Mouse (Mus musculus): Measurements from ENCODE around the gene Dguok. TPM values are rescaled to one million over a fixed set of nuclear protein-coding genes. Genes with fewer than 3 reads are reported as not detected.

Gene Dguok
- polyA plus RNA-seq, 1 experiment from 2014 or later = 68.8 TPM

DNA sequence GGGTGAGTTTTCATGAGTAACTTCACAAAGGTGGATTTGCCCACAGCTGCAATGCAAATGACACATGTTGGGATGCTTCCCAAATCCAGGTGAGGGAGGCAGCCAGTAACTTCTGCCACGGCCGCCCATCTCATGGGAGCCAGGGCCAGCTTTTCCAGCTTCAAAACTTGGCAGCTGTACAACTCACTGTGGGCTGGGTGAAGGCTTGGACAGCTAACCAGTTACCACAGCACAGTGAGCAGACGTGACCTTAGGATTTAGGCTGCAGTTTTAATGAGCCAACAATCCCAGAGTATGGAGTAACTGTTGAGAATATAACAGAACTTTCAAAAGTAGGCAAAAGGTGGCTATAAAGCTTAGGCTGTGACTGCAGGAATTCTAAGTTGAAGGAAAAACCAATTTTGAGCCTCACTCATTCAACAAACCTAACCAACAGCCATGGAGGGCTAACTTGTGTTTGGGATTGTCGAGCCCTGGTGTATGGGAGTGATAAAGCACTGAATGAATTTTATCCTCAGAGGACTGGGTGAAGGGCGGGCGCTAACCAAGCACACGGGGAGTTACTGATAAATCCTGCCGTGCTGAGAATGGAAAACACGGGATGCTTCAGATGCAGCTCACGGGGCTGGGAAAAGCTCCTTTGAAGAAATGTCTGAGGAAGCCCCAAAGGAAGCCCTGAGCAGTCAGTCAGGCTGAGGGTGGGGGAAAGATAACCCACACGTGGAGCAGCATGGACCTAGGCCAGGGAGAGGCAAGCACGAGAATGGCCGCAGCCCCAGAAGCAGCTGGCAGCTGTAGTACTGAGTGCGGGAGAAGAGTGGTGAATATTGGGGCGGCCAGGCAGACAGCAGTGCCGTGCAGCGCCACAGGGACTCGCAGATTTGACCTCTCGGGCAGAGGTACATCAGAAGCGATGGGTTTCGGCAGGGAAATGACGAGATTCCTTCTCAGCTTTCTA, 9.7 kb downstream of the Dguok start:
- Histone ChIP-seq H3K9me3 (no peaks in the 10 kb centered on the region), H3K9ac (no peak overlapping the region), H3K4me3 (replicated peaks) (no peak overlapping the region), H3K4me2 (replicated peaks) (no peak overlapping the region), H3K27ac (no peak overlapping the region), H3K4me1 (replicated peaks) (no peaks in the 10 kb centered on the region), H3K27me3 (replicated peaks) (no peaks in the 10 kb centered on the region), H3K36me3 (peaks cover 5% of the 10 kb centered on the region; the same call in 1 of the 2 replicates)
- 86% methylated on average over 22 of the region's 22 CpGs for WGBS
- ATAC-seq = no peak

DNA sequence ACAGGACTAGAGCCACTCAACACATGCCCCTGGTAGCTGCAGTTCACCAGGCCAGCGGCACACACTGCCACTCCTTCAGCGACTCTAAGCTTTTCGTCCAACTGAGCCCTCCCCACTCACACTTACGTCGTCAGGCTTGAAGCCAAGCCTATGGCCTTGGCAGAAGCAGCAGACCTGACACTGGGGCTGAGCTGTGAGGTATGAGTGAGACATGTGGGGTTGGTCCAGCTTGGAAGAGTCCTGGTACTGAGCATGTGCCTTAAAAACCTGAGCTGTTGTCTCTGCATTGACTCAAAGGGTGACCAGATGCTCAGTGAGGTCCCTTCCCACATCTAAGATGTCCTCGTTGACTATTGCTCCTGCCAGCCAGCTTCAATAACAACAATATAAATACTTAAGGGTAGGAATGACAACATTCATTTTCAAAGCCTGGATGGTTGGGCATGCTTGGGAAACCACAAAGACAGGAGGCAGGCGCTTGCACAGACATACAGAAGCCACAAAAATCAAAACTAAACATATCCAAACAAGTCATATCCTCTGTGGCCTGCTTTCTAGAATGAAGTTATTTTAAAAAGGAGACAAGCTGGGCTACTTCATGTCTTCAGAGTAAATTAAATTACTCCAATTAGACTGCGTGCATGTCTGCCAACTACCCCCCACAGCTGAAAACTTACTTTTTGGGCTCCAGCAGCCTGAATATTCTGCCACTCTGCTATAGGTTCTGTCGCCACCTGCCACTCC, 10.6 kb downstream of the Dguok start:
- Histone ChIP-seq H3K36me3 (peaks cover 5% of the 10 kb centered on the region; the same call in 1 of the 2 replicates), H3K27ac (no peak overlapping the region), H3K9me3 (no peaks in the 10 kb centered on the region), H3K4me1 (replicated peaks) (no peaks in the 10 kb centered on the region), H3K4me2 (replicated peaks) (no peak overlapping the region), H3K9ac (no peak overlapping the region), H3K4me3 (replicated peaks) (no peak overlapping the region), H3K27me3 (replicated peaks) (no peaks in the 10 kb centered on the region)
- no peak for ATAC-seq
- 89% methylated on average over 9 of the region's 9 CpGs for WGBS

DNA sequence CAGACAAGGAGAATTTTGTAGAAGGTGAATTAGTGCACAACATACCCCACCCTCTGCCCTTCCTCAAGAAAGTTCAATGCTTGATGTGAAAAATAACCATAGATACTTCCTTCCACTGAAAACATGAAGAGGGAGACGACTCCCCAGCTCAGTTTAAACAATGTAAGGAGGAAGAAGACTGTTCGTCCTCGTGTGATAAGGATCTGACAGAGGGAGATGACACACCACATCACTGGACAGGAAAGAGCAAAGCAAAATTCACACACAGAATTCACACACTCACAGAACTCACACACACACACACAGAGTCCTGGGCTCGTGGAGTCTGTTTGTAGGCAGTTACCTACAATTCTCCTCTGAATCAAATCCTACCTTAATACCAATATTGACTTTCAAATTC, 16.1 kb downstream of the Dguok start:
- no peaks in the 10 kb centered on the region for H3K4me1 ChIP-seq (replicated peaks)
- H3K9me3 ChIP-seq = no peaks in the 10 kb centered on the region
- no peaks in the 10 kb centered on the region for H3K27me3 ChIP-seq (replicated peaks)
- 49% methylated on average over 4 of the region's 4 CpGs for WGBS
- no peak overlapping the region for H3K27ac ChIP-seq
- ATAC-seq = no peak
- no peak overlapping the region for H3K4me3 ChIP-seq (replicated peaks)
- peaks cover 24% of the 10 kb centered on the region; the same call in 1 of the 2 replicates for H3K36me3 ChIP-seq
- H3K9ac ChIP-seq = no peak overlapping the region
- no peak overlapping the region for H3K4me2 ChIP-seq (replicated peaks)

DNA sequence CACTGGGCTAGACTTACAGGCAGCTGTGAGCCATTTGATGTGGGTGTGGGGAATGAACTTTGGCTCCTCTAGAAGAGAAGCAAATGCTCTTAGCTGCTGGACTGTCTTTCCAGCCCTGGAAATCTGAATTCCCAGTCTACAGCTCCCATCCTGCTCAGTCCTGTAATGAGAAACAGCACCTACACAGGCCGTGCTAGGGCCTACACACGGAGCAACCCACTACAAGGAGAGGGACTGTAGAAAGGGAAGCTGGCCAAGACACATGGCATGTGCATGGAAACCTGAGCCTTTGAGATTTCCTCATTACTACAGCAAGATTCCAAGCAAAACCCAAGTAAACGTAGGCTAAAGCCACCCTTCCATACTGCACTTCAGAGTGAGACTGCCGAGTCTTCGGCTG, 18.6 kb downstream of the Dguok start:
- peaks cover 26% of the 10 kb centered on the region for H3K36me3 ChIP-seq
- no peak overlapping the region for H3K9ac ChIP-seq
- 82% methylated on average over 5 of the region's 5 CpGs for WGBS

DNA sequence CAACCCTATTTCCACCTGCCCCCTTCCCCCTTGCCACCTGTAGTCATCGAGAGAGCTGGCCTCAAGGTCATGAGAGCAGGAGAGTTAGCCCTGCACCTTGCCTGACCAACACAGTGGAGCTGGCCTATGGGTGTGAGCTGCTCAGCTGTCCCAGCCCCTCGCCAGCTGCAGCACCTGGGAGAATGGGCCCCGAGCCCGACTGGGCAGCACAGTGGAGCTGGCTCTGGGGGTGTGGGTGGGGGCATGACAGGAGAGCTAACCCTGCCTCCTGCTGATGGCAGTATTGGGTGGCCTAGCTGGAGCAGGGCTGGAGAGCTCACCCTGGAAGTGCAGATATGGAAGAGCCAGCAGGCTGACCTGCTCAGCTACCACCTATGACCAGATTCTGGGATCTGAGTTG, 19.5 kb downstream of the Dguok start:
- no peaks in the 10 kb centered on the region for H3K27me3 ChIP-seq (replicated peaks)
- H3K27ac ChIP-seq = no peak overlapping the region
- no peak overlapping the region for H3K9ac ChIP-seq
- peaks cover 1% of the 10 kb centered on the region; the same call in 1 of the 2 replicates for H3K4me1 ChIP-seq (replicated peaks)
- H3K4me3 ChIP-seq (replicated peaks) = no peak overlapping the region
- no peaks in the 10 kb centered on the region for H3K9me3 ChIP-seq
- WGBS = 90% methylated on average over 4 of the region's 4 CpGs
- no peak overlapping the region for H3K4me2 ChIP-seq (replicated peaks)
- H3K36me3 ChIP-seq = peaks cover 26% of the 10 kb centered on the region
- ATAC-seq = no peak

More for the DNA sequence above, 18.6 kb downstream of the Dguok start:
- ATAC-seq = no peak
- no peaks in the 10 kb centered on the region for H3K4me1 ChIP-seq (replicated peaks)
- no peak overlapping the region for H3K4me3 ChIP-seq (replicated peaks)
- no peaks in the 10 kb centered on the region for H3K9me3 ChIP-seq
- no peak overlapping the region for H3K4me2 ChIP-seq (replicated peaks)
- H3K27me3 ChIP-seq (replicated peaks) = no peaks in the 10 kb centered on the region
- no peak overlapping the region for H3K27ac ChIP-seq

DNA sequence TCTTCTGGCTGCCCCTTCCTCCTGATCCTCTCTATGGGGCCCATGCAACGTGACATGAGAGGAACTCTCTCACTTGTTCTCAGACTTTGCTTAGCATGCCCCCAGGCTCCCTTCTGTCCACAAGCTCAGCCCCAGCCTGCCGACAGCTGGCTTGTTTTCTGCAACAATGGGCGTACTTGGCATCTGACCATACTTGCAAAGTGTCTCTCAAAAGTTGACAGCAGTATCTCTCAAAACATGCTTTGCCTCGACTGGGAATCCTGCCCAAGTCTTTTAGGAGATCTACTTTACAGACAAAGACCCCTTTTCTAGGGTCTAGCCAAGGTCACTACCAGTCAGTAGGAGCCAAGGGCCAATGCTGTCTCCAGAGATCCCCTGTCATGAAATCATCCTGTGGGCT, 20.9 kb downstream of the Dguok start:
- Histone ChIP-seq H3K4me3 (replicated peaks) (no peak overlapping the region), H3K27me3 (replicated peaks) (no peaks in the 10 kb centered on the region), H3K27ac (no peak overlapping the region), H3K9ac (no peak overlapping the region), H3K9me3 (no peaks in the 10 kb centered on the region), H3K4me1 (replicated peaks) (peaks cover 3% of the 10 kb centered on the region; the same call in 1 of the 2 replicates), H3K4me2 (replicated peaks) (no peak overlapping the region), H3K36me3 (peaks cover 29% of the 10 kb centered on the region)
- ATAC-seq = no peak
- 79% methylated on average over 4 of the region's 4 CpGs for WGBS

DNA sequence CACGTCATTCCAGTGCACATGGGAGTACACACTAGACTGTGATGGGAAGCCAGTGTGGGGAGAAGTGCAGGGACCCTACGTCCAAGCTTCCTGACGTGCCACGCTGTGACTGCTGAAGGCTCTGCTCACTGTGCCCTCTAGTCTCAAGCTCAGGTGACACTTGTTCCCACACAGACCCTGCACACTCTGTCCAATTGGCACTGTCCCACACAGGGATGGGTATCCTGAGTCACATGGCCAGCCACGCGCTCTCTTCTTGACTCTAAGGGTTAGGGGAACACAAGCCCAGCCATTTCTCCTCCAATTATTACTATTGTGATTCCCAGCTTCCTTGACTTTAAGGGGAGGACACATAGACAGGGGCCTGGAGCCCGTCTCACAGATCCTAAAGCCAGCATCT, 23.0 kb downstream of the Dguok start:
- no peak overlapping the region for H3K4me3 ChIP-seq (replicated peaks)
- ATAC-seq = no peak
- peaks cover 26% of the 10 kb centered on the region for H3K36me3 ChIP-seq
- H3K4me1 ChIP-seq (replicated peaks) = peaks cover 3% of the 10 kb centered on the region; the same call in 1 of the 2 replicates
- H3K4me2 ChIP-seq (replicated peaks) = no peak overlapping the region
- no peaks in the 10 kb centered on the region for H3K27me3 ChIP-seq (replicated peaks)
- no peak overlapping the region for H3K27ac ChIP-seq
- H3K9me3 ChIP-seq = no peaks in the 10 kb centered on the region
- H3K9ac ChIP-seq = no peak overlapping the region
- 93% methylated on average over 7 of the region's 7 CpGs for WGBS

DNA sequence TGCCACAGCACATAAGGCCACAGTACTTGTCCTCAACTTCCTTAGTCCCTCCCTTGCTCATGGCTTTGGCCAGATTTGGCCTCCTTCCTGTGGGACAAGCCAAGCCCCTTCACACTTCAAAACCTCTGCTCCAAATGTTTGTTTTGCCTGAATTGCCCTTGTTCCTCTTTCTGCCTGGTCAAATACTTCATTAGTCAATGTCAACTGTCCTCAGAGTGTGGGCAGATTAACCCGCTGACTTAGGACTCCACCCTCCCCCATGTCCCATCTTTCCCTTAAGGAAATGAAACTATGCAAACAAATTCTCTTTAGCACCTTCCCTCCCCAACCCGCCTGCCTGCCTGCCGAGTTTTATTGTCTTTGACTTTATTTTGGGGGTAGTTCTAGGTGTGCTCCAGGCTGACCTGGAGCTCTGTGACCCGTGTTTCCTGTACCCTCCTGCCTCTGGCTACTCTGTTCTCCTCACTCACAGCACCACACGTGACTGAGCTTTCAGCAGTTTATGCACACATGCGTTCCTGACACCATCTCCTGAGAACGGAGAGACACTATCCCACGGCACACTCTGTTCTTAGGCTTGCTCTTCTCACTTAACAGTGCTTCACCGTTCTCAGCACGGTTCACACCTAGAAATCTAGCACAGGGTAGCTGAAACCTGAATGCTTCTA, 24.2 kb downstream of the Dguok start:
- H3K9me3 ChIP-seq = no peaks in the 10 kb centered on the region
- H3K36me3 ChIP-seq = peaks cover 22% of the 10 kb centered on the region
- ATAC-seq = peak; percentile 51; the same call in 1 of the 2 replicates
- no peaks in the 10 kb centered on the region for H3K27me3 ChIP-seq (replicated peaks)
- no peak overlapping the region for H3K9ac ChIP-seq
- H3K4me1 ChIP-seq (replicated peaks) = peaks cover 3% of the 10 kb centered on the region; the same call in 1 of the 2 replicates
- peak overlapping the region; percentile 22; the same call in 1 of the 2 replicates for H3K27ac ChIP-seq
- no peak overlapping the region for H3K4me3 ChIP-seq (replicated peaks)
- H3K4me2 ChIP-seq (replicated peaks) = no peak overlapping the region
- 45% methylated on average over 10 of the region's 10 CpGs for WGBS

DNA sequence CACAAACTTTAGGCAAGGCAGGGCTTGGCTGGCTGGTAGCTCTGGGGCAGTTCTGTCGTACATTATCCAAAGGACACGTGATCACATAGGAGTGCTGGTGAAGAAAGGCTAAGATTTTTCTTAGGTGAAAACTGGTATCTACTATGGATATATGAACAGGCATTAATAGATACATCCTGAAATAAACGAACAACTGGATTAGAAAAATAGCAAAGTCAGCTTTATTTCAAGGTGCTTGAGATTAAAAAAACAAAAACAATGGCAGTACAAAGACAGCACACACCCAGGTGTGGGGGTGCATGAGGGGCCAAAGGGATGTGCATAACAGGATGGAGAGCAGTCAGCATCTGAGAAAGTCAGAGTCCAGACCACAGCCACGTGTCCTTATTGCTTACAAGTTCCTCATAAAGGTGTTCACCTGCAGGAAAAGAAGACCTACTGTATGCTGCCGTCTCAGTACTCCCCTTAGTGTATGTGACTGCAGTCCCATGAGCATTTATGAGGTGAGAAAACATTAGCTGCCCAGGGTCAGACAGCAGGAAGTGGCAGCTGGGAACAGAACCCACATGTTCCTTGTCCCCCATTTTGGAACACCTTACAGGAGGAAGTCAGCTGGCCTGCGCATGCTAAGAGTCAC, 26.6 kb downstream of the Dguok start:
- Histone ChIP-seq H3K4me1 (replicated peaks) (peaks cover 3% of the 10 kb centered on the region; the same call in 1 of the 2 replicates), H3K27me3 (replicated peaks) (no peaks in the 10 kb centered on the region), H3K4me3 (replicated peaks) (no peak overlapping the region), H3K36me3 (peaks cover 17% of the 10 kb centered on the region), H3K9me3 (no peaks in the 10 kb centered on the region), H3K4me2 (replicated peaks) (no peak overlapping the region), H3K27ac (no peak overlapping the region), H3K9ac (no peak overlapping the region)
- ATAC-seq = no peak
- WGBS = 87% methylated on average over 6 of the region's 6 CpGs

DNA sequence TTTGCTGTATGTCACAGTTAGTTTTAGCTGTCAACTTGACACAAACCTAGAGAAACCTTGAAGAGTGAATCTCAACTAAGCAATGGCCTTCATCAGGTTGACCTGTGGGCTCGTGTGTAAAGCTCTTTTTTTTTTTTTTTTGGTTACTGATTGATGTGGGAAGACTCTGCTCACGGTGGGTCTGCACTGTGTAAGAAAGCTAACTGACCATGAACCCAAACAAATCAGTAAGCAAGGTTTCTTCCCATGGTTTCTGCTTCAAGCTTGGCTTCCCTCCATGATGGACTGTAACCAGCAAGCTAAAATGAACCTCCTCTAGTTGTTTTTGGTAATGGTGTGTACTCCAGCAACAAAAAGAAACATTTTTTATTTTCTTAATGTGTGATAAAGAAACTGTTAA, 27.6 kb downstream of the Dguok start:
- H3K27ac ChIP-seq = no peak overlapping the region
- peaks cover 3% of the 10 kb centered on the region; the same call in 1 of the 2 replicates for H3K4me1 ChIP-seq (replicated peaks)
- H3K9ac ChIP-seq = no peak overlapping the region
- no peak for ATAC-seq
- no peak overlapping the region for H3K4me3 ChIP-seq (replicated peaks)
- no peaks in the 10 kb centered on the region for H3K27me3 ChIP-seq (replicated peaks)
- H3K4me2 ChIP-seq (replicated peaks) = no peak overlapping the region
- H3K36me3 ChIP-seq = peaks cover 11% of the 10 kb centered on the region
- no peaks in the 10 kb centered on the region for H3K9me3 ChIP-seq
- WGBS = 46% methylated on average over 2 of the region's 2 CpGs

DNA sequence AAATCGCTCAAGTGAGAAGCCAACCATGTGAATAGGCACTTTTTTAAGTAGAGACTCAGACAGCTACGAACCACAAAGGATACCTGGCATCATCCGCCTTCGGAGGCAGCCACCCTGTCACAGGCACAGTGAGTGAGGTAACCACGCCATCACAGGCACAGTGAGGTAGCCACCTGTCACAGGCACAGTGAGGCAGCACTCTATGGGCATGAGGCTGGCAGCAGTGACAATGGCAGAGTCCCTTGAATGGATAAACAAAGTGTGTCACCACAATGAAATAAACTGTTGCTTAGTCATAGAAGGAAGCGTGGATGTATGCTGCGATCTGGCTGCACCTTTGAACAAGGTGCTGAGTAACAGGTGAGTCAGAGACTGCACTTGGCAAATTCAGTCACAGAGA, 28.1 kb downstream of the Dguok start:
- no peaks in the 10 kb centered on the region for H3K27me3 ChIP-seq (replicated peaks)
- no peak for ATAC-seq
- 94% methylated on average over 7 of the region's 7 CpGs for WGBS
- no peak overlapping the region for H3K27ac ChIP-seq
- peaks cover 3% of the 10 kb centered on the region; the same call in 1 of the 2 replicates for H3K4me1 ChIP-seq (replicated peaks)
- no peak overlapping the region for H3K4me2 ChIP-seq (replicated peaks)
- peaks cover 11% of the 10 kb centered on the region; the same call in 1 of the 2 replicates for H3K36me3 ChIP-seq
- H3K9me3 ChIP-seq = no peaks in the 10 kb centered on the region
- no peak overlapping the region for H3K9ac ChIP-seq
- no peak overlapping the region for H3K4me3 ChIP-seq (replicated peaks)

All from intestine, embryonic 15.5 days (tissue).